Mouse (Mus musculus) forebrain, postnatal 0 days (tissue): Measurements from ENCODE around the gene Sspo. TPM values are rescaled to one million over a fixed set of nuclear protein-coding genes. Genes with fewer than 3 reads are reported as not detected.

ENCODE experiments used
- ATAC-seq: fragments of 200-750 bp; cut with Nextera tagmentation; 2 replicates; pipeline ENCODE4 v1.8.0; 2017; ENCODE audit warnings: mild to moderate bottlenecking, moderate library complexity
- DNase-seq: peaks from one replicate; pipeline ENCODE4 v3.0.0-alpha.2; 2015
- H3K27ac ChIP-seq: fragments of 300-500 bp; sonication (generic); 2 replicates; pipeline ENCODE4 v1.5.1; 2014; ENCODE audit warnings: low read depth, mild to moderate bottlenecking, antibody characterized with exemption, low read length, moderate library complexity, mixed read lengths
- H3K27me3 ChIP-seq: fragments of 300-500 bp; sonication (generic); 2 replicates; pipeline ENCODE4 v1.6.1; 2014; ENCODE audit warnings: mild to moderate bottlenecking, low read length, mixed read lengths; ENCODE audit not compliant: insufficient read depth
- H3K36me3 ChIP-seq: fragments of 300-500 bp; sonication (generic); 2 replicates; pipeline ENCODE4 v1.6.1; 2014; ENCODE audit warnings: mild to moderate bottlenecking, moderate library complexity; ENCODE audit not compliant: insufficient read depth
- H3K4me1 ChIP-seq: fragments of 300-500 bp; sonication (generic); 2 replicates; pipeline ENCODE4 v1.6.1; 2014; ENCODE audit warnings: antibody characterized with exemption; ENCODE audit not compliant: insufficient read depth
- H3K4me2 ChIP-seq: fragments of 300-500 bp; sonication (generic); 2 replicates; pipeline ENCODE4 v1.6.1; 2014; ENCODE audit warnings: low read depth, mild to moderate bottlenecking, moderate library complexity
- H3K4me3 ChIP-seq: fragments of 300-500 bp; sonication (generic); 2 replicates; pipeline ENCODE4 v1.5.1; 2014; ENCODE audit warnings: low read depth, low read length, mixed read lengths
- H3K9ac ChIP-seq: fragments of 300-500 bp; sonication (generic); 2 replicates; pipeline ENCODE4 v1.6.1; 2014; ENCODE audit warnings: mild to moderate bottlenecking
- H3K9me3 ChIP-seq: fragments of 300-500 bp; sonication (generic); 2 replicates; pipeline ENCODE4 v1.6.1; 2016; ENCODE audit warnings: low read length
- CTCF ChIP-seq: sonication (generic); IDR thresholded peaks from 2 replicates; pipeline ENCODE4 v1.5.1; 2016; ENCODE audit warnings: antibody characterized with exemption, control low read depth, low read depth
- WGBS: fragments of 180-500 bp; shearing (Covaris S2); extraction: QIAGEN DNeasy Blood & Tissue Kit; methylation state at CpG from one replicate; pipeline ENCODE4 v1.1.7; 2014; 5-methylcytosine and 5-hydroxymethylcytosine counted together
- polyA plus RNA-seq: library from polyadenylated mRNA; unstranded; fragments of >200 nt; fragmentation: Nextera tagmentation; extraction: Ambion mirVana; gene quantifications from 2 replicates; pipeline ENCODE4 v1.2.1, GENCODE M21; 2015
- total RNA-seq: library from RNA; depleted of rRNA; stranded (reverse); fragments of >200 nt; gene quantifications from 2 replicates; pipeline ENCODE4 v1.2.3, GENCODE M21; 2014

The Sspo gene
- total and polyA plus RNA-seq, 2 experiments from 2014 or later = 0.24 to 0.27 TPM

- no peak for ATAC-seq
- Histone ChIP-seq H3K27ac (no peak overlapping the region), H3K4me2 (no peak overlapping the region), H3K4me3 (no peak overlapping the region), H3K9ac (no peak overlapping the region), H3K4me1 (no peaks in the 10 kb centered on the region), H3K9me3 (no peaks in the 10 kb centered on the region), H3K36me3 (peaks cover 25% of the 10 kb centered on the region), H3K27me3 (no peaks in the 10 kb centered on the region)
- no peak for DNase-seq
- WGBS = 84% methylated on average over 16 of the region's 16 CpGs
- TF ChIP-seq CTCF = no peak
Measured at GRCm38 (mm10) chr6:48529871-48530440, 81.9 kb downstream of the Sspo start.

GRCm38 (mm10) chr6:48530862-48531261, 82.8 kb downstream of the Sspo start:
- peaks cover 25% of the 10 kb centered on the region for H3K36me3 ChIP-seq

GRCm38 (mm10) chr6:48533475-48533874, 85.4 kb downstream of the Sspo start:
- no peak for DNase-seq
- 81% methylated on average over 2 of the region's 2 CpGs for WGBS

More at GRCm38 (mm10) chr6:48530862-48531261, 82.8 kb downstream of the Sspo start:
- no peak for ATAC-seq
- no peaks in the 10 kb centered on the region for H3K4me1 ChIP-seq
- WGBS = 74% methylated on average over 2 of the region's 2 CpGs
- no peak for TF ChIP-seq CTCF
- no peaks in the 10 kb centered on the region for H3K27me3 ChIP-seq
- no peaks in the 10 kb centered on the region for H3K9me3 ChIP-seq
- H3K27ac ChIP-seq = no peak overlapping the region
- no peak overlapping the region for H3K9ac ChIP-seq
- H3K4me2 ChIP-seq = no peak overlapping the region
- DNase-seq = no peak
- H3K4me3 ChIP-seq = no peak overlapping the region

GRCm38 (mm10) chr6:48534913-48535312, 86.9 kb downstream of the Sspo start:
- no peaks in the 10 kb centered on the region for H3K27me3 ChIP-seq
- H3K36me3 ChIP-seq = peaks cover 20% of the 10 kb centered on the region
- TF ChIP-seq CTCF = no peak
- DNase-seq (no peak), ATAC-seq (no peak)
- H3K27ac ChIP-seq = no peak overlapping the region
- no peak overlapping the region for H3K9ac ChIP-seq
- H3K9me3 ChIP-seq = no peaks in the 10 kb centered on the region
- WGBS = 89% methylated on average over 8 of the region's 8 CpGs
- H3K4me1 ChIP-seq = peaks cover 20% of the 10 kb centered on the region
- H3K4me3 ChIP-seq = no peak overlapping the region
- no peak overlapping the region for H3K4me2 ChIP-seq

More at GRCm38 (mm10) chr6:48533475-48533874, 85.4 kb downstream of the Sspo start:
- no peak for TF ChIP-seq CTCF
- Histone ChIP-seq H3K4me1 (peaks cover 13% of the 10 kb centered on the region), H3K27me3 (no peaks in the 10 kb centered on the region), H3K9ac (no peak overlapping the region), H3K4me3 (no peak overlapping the region), H3K4me2 (no peak overlapping the region), H3K27ac (no peak overlapping the region), H3K9me3 (no peaks in the 10 kb centered on the region), H3K36me3 (peaks cover 25% of the 10 kb centered on the region)
- no peak for ATAC-seq

GRCm38 (mm10) chr6:48536091-48536490, 88.1 kb downstream of the Sspo start:
- no peak overlapping the region for H3K4me2 ChIP-seq
- H3K9ac ChIP-seq = no peak overlapping the region
- H3K9me3 ChIP-seq = no peaks in the 10 kb centered on the region
- no peak for TF ChIP-seq CTCF
- H3K4me3 ChIP-seq = no peak overlapping the region
- WGBS = 67% methylated on average over 4 of the region's 4 CpGs
- ATAC-seq = no peak
- no peaks in the 10 kb centered on the region for H3K27me3 ChIP-seq
- peaks cover 20% of the 10 kb centered on the region for H3K4me1 ChIP-seq
- no peak overlapping the region for H3K27ac ChIP-seq
- DNase-seq = no peak
- peaks cover 27% of the 10 kb centered on the region for H3K36me3 ChIP-seq

GRCm38 (mm10) chr6:48537105-48537954, 89.3 kb downstream of the Sspo start, which contains the start of gene Atp6v0e2:
Gene Atp6v0e2 (plus strand): TSS chr6:48537615.
- Histone ChIP-seq H3K9ac (peak within 1 kb of the TSS; percentile 97), H3K27ac (peak within 1 kb of the TSS; percentile 85), H3K4me3 (peak within 1 kb of the TSS; percentile 70), H3K4me2 (peak within 1 kb of the TSS; percentile 91), H3K9me3 (no peaks in the 10 kb centered on the region), H3K4me1 (peaks cover 20% of the 10 kb centered on the region), H3K27me3 (no peaks in the 10 kb centered on the region), H3K36me3 (peaks cover 35% of the 10 kb centered on the region)
- no peak; the same call in 1 of the 2 replicates for TF ChIP-seq CTCF
- peak; percentile 98 for ATAC-seq
- DNase-seq = peak; percentile 99
- 3% methylated on average over 38 of the region's 38 CpGs for WGBS
